Mouse (Mus musculus) midbrain, postnatal 0 days (tissue): ENCODE data around the gene Riox2. TPM values are rescaled to one million over a fixed set of nuclear protein-coding genes. Genes with fewer than 3 reads are reported as not detected.

Experiments used
- ATAC-seq: fragments of 200-750 bp; cut with Nextera tagmentation; 2 replicates; pipeline ENCODE4 v1.8.0; 2017; ENCODE audit warnings: moderate number of reproducible peaks, mild to moderate bottlenecking, moderate TSS enrichment, moderate library complexity; ENCODE audit not compliant: low FRiP score
- DNase-seq: peaks from one replicate; pipeline ENCODE4 v3.0.0-alpha.2; 2015; ENCODE audit warnings: low spot score
- H3K27ac ChIP-seq: fragments of 300-500 bp; sonication (generic); 2 replicates; pipeline ENCODE4 v1.5.1; 2014; ENCODE audit warnings: low read depth, mild to moderate bottlenecking, low read length, mixed read lengths
- H3K27me3 ChIP-seq: fragments of 300-500 bp; sonication (generic); 2 replicates; pipeline ENCODE4 v1.6.1; 2014; ENCODE audit warnings: low read length, control low read depth, mixed read lengths; ENCODE audit not compliant: insufficient read depth
- H3K36me3 ChIP-seq: fragments of 300-500 bp; sonication (generic); 2 replicates; pipeline ENCODE4 v1.6.1; 2014; ENCODE audit warnings: low read length, control low read depth, mixed read lengths; ENCODE audit not compliant: insufficient read depth
- H3K4me1 ChIP-seq: fragments of 300-500 bp; sonication (generic); 2 replicates; pipeline ENCODE4 v1.6.1; 2014; ENCODE audit warnings: mild to moderate bottlenecking, control low read depth, antibody characterized with exemption, low read length, mixed read lengths; ENCODE audit not compliant: insufficient read depth
- H3K4me2 ChIP-seq: fragments of 300-500 bp; sonication (generic); 2 replicates; pipeline ENCODE4 v1.6.1; 2014; ENCODE audit warnings: low read depth, mild to moderate bottlenecking, low read length, mixed read lengths; ENCODE audit not compliant: poor library complexity, severe bottlenecking
- H3K4me3 ChIP-seq: fragments of 300-500 bp; sonication (generic); 2 replicates; pipeline ENCODE4 v1.5.1; 2014; ENCODE audit warnings: low read depth, mild to moderate bottlenecking, low read length, moderate library complexity
- H3K9ac ChIP-seq: fragments of 300-500 bp; sonication (generic); replicated peaks from 2 replicates; pipeline ENCODE4 v1.6.1; 2014; ENCODE audit warnings: mild to moderate bottlenecking, low read length, moderate library complexity, mixed read lengths; ENCODE audit not compliant: poor library complexity, severe bottlenecking
- H3K9me3 ChIP-seq: fragments of 300-500 bp; sonication (generic); 2 replicates; pipeline ENCODE4 v1.6.1; 2016; ENCODE audit warnings: low read length, control low read depth
- CTCF ChIP-seq: IDR thresholded peaks from 2 replicates; pipeline ENCODE4 v1.5.1; 2016; ENCODE audit warnings: antibody characterized with exemption, mild to moderate bottlenecking
- WGBS: fragments of 180-500 bp; shearing (Covaris S2); extraction: QIAGEN DNeasy Blood & Tissue Kit; methylation state at CpG from one replicate; pipeline ENCODE4 v1.1.7; 2014; 5-methylcytosine and 5-hydroxymethylcytosine counted together
- polyA plus RNA-seq: library from polyadenylated mRNA; unstranded; fragments of >200 nt; fragmentation: Nextera tagmentation; extraction: Ambion mirVana; gene quantifications from 2 replicates; pipeline ENCODE4 v1.2.1, GENCODE M21; 2015
- total RNA-seq: library from RNA; depleted of rRNA; stranded (reverse); fragments of >200 nt; gene quantifications from 2 replicates; pipeline ENCODE4 v1.2.3, GENCODE M21; 2014

Gene Riox2
- total and polyA plus RNA-seq, 2 experiments from 2014 or later: 5.1 to 11.1 TPM

GRCm38 (mm10) chr16:59499180-59499579, 27.6 kb downstream of the Riox2 start:
- no peaks in the 10 kb centered on the region for H3K36me3 ChIP-seq
- no peak for ATAC-seq
- H3K27me3 ChIP-seq: no peaks in the 10 kb centered on the region
- TF ChIP-seq CTCF: no peak
- no peak overlapping the region for H3K9ac ChIP-seq
- 92% methylated on average over 3 of the region's 3 CpGs for WGBS
- no peak overlapping the region for H3K27ac ChIP-seq
- no peak for DNase-seq
- no peaks in the 10 kb centered on the region for H3K9me3 ChIP-seq
- H3K4me1 ChIP-seq: no peaks in the 10 kb centered on the region
- no peak overlapping the region for H3K4me2 ChIP-seq
- H3K4me3 ChIP-seq: no peak overlapping the region

- no peak overlapping the region for H3K4me3 ChIP-seq
- H3K9ac ChIP-seq: no peak overlapping the region
- no peak overlapping the region for H3K27ac ChIP-seq
- H3K36me3 ChIP-seq: no peaks in the 10 kb centered on the region
- DNase-seq: no peak
- WGBS: 91% methylated on average over 5 of the region's 5 CpGs
- TF ChIP-seq CTCF: no peak
- H3K9me3 ChIP-seq: no peaks in the 10 kb centered on the region
- H3K4me2 ChIP-seq: no peak overlapping the region
- H3K27me3 ChIP-seq: no peaks in the 10 kb centered on the region
- ATAC-seq: no peak
- H3K4me1 ChIP-seq: no peaks in the 10 kb centered on the region
These were observed 38.3 kb downstream of the Riox2 start for GRCm38 (mm10) chr16:59509830-59510229.

- WGBS: 87% methylated on average over 5 of the region's 5 CpGs
- Histone ChIP-seq H3K4me2 (no peak overlapping the region), H3K36me3 (no peaks in the 10 kb centered on the region), H3K27ac (no peak overlapping the region), H3K9me3 (no peaks in the 10 kb centered on the region), H3K4me3 (no peak overlapping the region), H3K27me3 (no peaks in the 10 kb centered on the region), H3K9ac (no peak overlapping the region), H3K4me1 (no peaks in the 10 kb centered on the region)
- TF ChIP-seq CTCF: no peak
- no peak for ATAC-seq
- no peak for DNase-seq
These were observed 43.6 kb downstream of the Riox2 start for GRCm38 (mm10) chr16:59515169-59515568.

GRCm38 (mm10) chr16:59516965-59517364, 45.4 kb downstream of the Riox2 start:
- Histone ChIP-seq H3K9me3 (no peaks in the 10 kb centered on the region), H3K9ac (no peak overlapping the region), H3K4me1 (no peaks in the 10 kb centered on the region), H3K4me3 (no peak overlapping the region), H3K4me2 (no peak overlapping the region), H3K27ac (no peak overlapping the region), H3K27me3 (no peaks in the 10 kb centered on the region), H3K36me3 (no peaks in the 10 kb centered on the region)
- no peak for TF ChIP-seq CTCF
- 98% methylated on average over 10 of the region's 10 CpGs for WGBS
- ATAC-seq (no peak), DNase-seq (no peak)

- Histone ChIP-seq H3K27me3 (no peaks in the 10 kb centered on the region), H3K4me2 (no peak overlapping the region), H3K9me3 (no peaks in the 10 kb centered on the region), H3K9ac (no peak overlapping the region), H3K4me3 (no peak overlapping the region), H3K4me1 (no peaks in the 10 kb centered on the region), H3K27ac (no peak overlapping the region), H3K36me3 (no peaks in the 10 kb centered on the region)
- WGBS: 87% methylated on average over 15 of the region's 15 CpGs
- DNase-seq (no peak), ATAC-seq (no peak)
- no peak for TF ChIP-seq CTCF
These were observed 46.1 kb downstream of the Riox2 start for GRCm38 (mm10) chr16:59517447-59518219.

GRCm38 (mm10) chr16:59521752-59522423, 50.3 kb downstream of the Riox2 start:
- ATAC-seq (no peak), DNase-seq (no peak)
- Histone ChIP-seq H3K27ac (no peak overlapping the region), H3K9ac (no peak overlapping the region), H3K9me3 (no peaks in the 10 kb centered on the region), H3K4me3 (no peak overlapping the region), H3K4me1 (no peaks in the 10 kb centered on the region), H3K4me2 (no peak overlapping the region), H3K27me3 (no peaks in the 10 kb centered on the region), H3K36me3 (no peaks in the 10 kb centered on the region)
- WGBS: 93% methylated on average over 16 of the region's 16 CpGs
- no peak for TF ChIP-seq CTCF
